Mouse (Mus musculus) adrenal gland, adult 18-20 months (tissue): ENCODE measurements around the gene BC028528. TPM values are rescaled to one million over a fixed set of nuclear protein-coding genes. Genes with fewer than 3 reads are reported as not detected.
"Not testable (repeated sequence)": the region's sequence is repeated elsewhere in the genome, so short reads cannot be mapped to it uniquely, and the experiment has no call there.

ENCODE experiments used
- DNase-seq, 2 experiments: peaks; one replicate each; pipeline ENCODE4 v3.0.0; 2021 to 2022; ENCODE audit warnings: low spot score in 2 of 2
- total RNA-seq, 2 experiments: library from RNA; stranded (reverse); gene quantifications; 1 replicate in 1 of 2; 2 replicates in 1 of 2; pipeline ENCODE4 v1.2.3; 2021

The BC028528 gene
- total RNA-seq, 2 experiments from 2014 or later: 12.0 to 20.3 TPM

GRCm38 (mm10) chr3:95881979-95882815 lies 9.6 kb downstream of the BC028528 start, which contains the start of gene Ciart:
Gene Ciart, minus strand, starts transcription at chr3:95882251.
- DNase-seq: peak; percentile 78 to 83

GRCm38 (mm10) chr3:95879063-95879462 lies 12.7 kb downstream of the BC028528 start:
- DNase-seq: no peak

DNA sequence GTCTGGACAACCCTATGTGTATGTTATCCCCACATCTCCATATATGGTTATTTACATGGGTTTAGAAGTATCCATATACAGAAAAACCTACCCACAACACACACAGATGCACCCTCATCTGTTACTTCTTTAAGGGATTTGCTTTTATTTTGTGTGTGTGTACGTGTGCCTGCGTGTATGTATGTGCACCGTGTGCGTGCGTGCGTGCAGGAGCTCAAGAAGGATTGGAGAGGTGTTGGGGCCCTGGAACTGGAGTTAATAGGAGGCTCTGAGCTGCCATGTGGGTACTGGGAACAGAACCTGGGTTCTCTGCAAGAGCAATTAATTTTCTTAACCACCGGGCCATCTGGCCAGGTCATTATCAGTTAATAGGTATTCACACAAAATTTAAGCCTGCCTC lies 19.8 kb downstream of the BC028528 start:
- DNase-seq: no peak

DNA sequence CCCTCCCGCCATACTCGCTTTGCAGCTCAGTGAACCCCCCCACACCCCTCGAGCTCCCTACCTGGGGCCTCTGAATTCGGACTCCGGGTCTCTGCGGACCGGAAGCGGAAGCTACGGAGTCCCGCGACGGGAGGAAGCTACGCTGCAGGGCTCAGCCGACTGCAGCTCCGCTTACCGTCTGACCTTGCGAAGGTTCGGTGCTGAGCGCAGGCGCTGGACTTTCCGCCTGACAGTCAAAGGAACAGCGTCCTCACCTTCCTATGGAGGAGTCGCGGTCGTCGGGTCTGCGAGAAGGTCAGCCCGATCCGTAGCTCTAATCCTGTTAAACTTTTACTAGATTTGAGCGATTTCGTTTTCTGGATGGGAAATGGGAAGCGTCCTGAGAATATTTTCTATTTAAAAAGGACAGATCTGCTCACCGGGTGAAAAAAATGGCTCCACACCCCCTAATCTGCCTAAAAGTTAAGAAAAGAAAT lies 20.4 kb downstream of the BC028528 start, which contains the start of gene Mrps21:
Mrps21 (minus strand) TSS at position 128 of the 476 bp plus-strand sequence.
- DNase-seq: peak; percentile 75 to 78

DNA sequence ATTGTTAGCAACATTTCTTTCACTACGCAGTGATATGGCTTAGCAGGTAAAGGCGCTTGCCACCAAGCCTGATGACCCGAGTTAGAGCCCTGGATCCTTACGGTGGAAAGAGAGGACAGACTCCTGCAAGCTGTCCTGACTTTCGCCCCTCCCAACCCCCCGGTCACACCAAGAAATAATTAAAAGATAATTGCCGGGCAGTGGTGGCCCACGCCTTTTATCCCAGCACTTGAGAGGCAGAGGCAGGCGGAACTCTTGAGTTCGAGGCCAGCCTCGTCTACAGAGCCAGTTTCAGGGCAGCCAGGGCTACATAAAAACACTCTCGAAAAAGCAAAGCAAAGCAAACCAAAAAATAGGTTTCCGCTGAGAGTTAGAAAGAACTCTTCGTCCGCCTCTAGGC lies 20.8 kb downstream of the BC028528 start:
- no peak for DNase-seq

- no peak for DNase-seq
Observed at GRCm38 (mm10) chr3:95867408-95867807, 24.4 kb downstream of the BC028528 start.

GRCm38 (mm10) chr3:95866071-95866470 lies 25.7 kb downstream of the BC028528 start:
- no peak for DNase-seq

DNA sequence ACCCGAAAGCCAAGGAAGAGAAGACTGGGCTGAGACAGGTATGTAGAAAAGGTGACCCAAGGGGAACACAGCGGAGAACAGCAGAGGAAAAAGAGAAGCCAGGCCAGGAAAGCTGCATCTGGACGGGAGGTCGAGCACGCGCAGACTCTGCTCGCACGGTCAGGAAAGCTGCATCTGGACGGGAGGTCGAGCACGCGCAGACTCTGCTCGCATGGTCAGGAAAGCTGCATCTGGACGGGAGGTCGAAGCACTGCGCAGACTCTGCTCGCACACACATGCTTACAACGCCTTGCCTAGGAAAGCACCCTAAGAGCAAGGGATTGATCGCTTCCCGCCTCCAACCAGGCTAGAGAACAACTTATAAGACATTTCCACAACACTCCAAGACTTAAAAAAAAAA lies 26.2 kb downstream of the BC028528 start:
- no peak for DNase-seq

DNA sequence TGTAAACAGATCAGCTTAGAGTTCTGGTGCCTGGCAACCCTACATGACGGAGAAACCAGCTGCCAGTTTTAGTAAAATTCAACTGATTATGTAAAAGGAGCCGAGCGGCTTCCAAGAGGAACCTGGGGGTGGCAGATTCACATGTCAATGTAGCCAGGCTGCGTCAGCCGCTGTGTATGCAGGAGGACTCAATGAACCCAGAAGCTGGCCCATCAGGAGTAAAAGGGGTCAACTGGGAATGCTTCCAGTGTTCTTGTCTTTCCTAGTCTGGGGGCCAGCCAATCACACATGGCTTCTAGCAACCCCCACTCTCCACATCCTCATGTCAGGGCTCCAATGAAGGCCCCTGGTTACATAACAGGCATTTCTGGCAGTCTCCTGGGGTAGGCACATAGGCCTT lies 26.8 kb downstream of the BC028528 start:
- no peak for DNase-seq

GRCm38 (mm10) chr3:95863578-95863977 lies 28.2 kb downstream of the BC028528 start:
- no peak for DNase-seq

DNA sequence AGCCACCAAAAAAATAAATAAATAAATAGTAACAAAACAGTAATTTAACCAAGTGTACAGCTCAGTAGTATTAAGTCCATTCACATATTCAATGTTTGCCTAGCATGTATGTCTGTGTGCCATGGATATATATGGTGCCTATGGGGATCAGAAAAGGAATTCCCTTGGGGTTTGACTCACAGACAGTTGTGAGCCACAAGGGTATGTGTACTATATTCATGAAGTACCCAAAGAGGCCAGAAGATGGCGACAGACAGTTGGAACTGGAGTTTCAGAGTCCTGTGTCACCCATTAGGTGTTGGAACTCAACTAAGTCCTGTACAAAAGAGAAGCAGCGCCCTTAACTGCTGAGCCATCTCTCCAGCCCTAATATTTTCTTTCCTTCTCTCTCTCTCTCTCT lies 30.0 kb downstream of the BC028528 start:
- peak; percentile 45 to 63 for DNase-seq

DNA sequence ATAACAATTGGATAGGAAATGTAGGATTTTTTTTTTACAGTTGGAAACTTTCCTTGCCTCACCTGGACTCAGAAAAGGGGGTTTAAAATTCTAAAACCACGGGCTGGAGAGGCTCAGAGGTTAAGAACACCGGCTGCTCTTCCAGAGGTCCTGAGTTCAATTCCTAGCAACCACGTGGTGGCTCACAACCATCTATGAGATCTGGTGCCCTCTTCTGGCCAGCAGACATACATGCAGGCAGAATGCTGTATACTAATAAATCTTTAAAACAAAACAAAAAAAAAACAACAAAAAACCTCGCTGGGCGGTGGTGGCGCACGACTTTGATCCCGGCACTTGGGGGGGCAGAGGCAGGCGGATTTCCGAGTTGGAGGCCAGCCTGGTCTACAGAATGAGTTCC lies 30.6 kb downstream of the BC028528 start:
- peak in 1 of 2 experiments; percentile 15 for DNase-seq

GRCm38 (mm10) chr3:95860323-95860722 lies 31.5 kb downstream of the BC028528 start:
- DNase-seq: no peak

- not testable (repeated sequence) for DNase-seq
Observed at GRCm38 (mm10) chr3:95858278-95858677, 33.5 kb downstream of the BC028528 start.

DNA sequence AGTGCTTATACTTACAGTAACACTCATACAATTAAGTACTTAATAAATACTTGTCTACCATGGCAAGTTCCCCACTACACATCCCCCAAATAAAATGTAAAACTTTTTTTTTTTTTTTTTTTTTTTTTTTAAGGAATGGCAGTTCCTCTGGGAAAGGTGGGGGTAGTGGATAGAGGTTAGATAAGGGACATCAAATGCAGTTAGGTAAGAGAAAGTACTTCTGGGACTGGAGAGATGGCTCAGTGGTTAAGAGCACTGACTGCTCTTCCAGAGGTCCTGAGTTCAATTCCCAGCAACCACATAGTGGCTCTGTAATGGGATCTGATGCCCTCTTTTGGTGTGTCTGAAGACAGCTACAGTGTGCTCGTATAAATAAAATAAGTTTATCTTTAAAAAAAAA lies 34.8 kb downstream of the BC028528 start:
- DNase-seq: not testable (repeated sequence)

DNA sequence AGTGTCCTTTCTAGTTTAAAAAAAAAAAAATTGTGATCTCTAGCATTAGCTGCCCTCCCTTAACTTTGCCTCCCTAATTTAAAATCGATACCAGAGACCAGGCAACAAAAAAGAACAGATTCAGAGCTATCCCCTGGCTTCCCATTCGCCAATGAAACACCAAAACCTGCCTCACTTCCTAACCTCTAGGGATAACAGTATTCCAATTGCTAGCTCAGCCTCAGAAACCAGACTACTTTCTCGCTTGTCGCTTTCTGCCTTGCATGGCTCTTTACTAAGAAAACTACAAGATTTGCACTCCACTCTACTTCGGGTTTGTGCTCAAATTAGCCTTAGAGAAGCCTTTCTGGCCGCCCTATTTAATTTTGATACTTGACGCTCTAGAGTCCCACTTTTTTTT lies 35.7 kb downstream of the BC028528 start:
- peak in 1 of 2 experiments; percentile 12 for DNase-seq

DNA sequence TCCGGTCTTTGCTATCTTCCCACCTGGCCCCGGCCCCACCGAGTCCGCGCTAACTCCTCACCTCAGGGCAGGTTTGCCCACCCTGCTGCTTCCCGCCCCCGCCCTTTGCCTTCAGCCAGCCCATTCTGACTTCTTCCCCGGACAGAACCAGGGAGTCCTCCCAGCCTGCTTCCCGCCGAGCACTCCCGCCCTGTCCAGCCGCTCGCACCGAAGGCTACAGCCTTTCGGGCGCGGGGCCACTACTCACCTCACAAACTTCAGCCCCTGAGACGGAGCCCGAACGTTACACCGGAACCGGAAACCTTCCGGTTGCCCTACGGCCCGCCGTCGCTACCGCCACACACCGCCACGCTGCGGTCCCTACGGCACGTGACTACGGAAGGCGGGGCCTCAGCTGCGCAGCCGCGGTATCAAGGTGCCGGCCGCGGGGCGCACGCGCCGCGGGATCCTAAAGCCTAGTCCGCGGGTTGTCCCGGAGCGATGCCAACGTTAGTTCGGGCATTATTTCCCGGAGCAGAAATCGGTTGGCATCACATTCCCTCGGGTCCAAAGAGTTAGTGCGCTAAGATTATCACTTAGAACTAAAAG lies 36.2 kb downstream of the BC028528 start, which contains the start of gene Prpf3:
Prpf3 (minus strand) TSS at position 384 of the 588 bp plus-strand sequence.
- DNase-seq: peak; percentile 94

DNA sequence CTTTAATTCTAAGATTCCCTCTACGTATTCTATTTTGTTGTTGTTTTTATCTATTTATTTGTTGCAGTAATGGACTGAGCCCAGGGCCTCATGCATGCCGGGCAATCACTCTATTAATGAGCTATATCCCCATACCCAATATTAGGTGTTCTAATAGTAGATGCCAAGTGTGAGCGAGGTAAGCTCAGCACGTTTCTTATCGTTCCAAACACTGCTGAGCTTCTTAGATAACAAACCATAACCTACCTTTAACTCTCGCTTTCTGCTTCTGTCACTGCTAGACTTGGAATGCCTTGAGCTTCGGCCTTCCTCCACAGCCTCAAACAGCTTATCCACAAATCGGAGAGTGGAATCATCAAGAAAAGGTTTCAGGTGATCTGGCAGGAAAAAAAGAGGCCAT lies 40.5 kb downstream of the BC028528 start:
- DNase-seq: no peak

- DNase-seq: no peak
Observed at GRCm38 (mm10) chr3:95850611-95851010, 41.2 kb downstream of the BC028528 start.

GRCm38 (mm10) chr3:95842503-95843214 lies 49.1 kb downstream of the BC028528 start:
- DNase-seq: no peak

DNA sequence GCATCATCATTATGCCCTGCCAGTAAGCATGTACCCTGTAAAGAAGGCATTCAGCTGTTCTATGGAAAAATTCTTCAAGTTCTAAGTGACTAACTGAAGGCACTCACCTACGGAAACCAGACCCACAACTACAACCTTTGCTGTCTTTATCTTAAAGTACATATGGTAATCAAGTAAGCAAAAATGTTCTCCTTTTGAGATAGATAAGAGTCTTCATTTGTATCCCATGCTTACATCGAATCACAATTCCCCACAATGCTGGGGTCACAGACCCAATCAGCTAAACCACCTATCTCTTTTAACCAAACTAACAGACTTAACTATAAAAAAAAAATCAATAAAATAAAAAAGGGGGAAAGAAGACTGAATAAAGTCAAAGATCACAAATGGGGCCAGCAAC lies 52.6 kb downstream of the BC028528 start:
- no peak for DNase-seq
